Mouse (Mus musculus) ES-E14 (cell line): ENCODE data around the gene Atp8b4.

Source experiments
- CHD2 ChIP-seq: IDR thresholded peaks from 2 replicates; pipeline ENCODE4 v1.6.1; 2014; ENCODE audit warnings: mild to moderate bottlenecking, low read depth, low read length, inconsistent platforms
- HCFC1 ChIP-seq: IDR thresholded peaks from 2 replicates; pipeline ENCODE4 v1.6.1; 2012; ENCODE audit warnings: low read length, inconsistent platforms, borderline replicate concordance; ENCODE audit not compliant: insufficient read depth
- MAFK ChIP-seq: IDR thresholded peaks from 2 replicates; pipeline ENCODE4 v1.6.1; 2014; ENCODE audit warnings: mild to moderate bottlenecking, low read depth, low read length, inconsistent platforms; ENCODE audit not compliant: insufficient read depth
- ZNF384 ChIP-seq: IDR thresholded peaks from 2 replicates; pipeline ENCODE4 v1.6.1; 2012; ENCODE audit warnings: low read depth, low read length, inconsistent platforms

- TF ChIP-seq HCFC1 (no peak), ZNF384 (no peak), MAFK (no peak), CHD2 (no peak)
Observed at GRCm38 (mm10) chr2:126369815-126370214, 130.7 kb downstream of the Atp8b4 start.
